Mouse (Mus musculus): ENCODE measurements at regions not wholly inside any gene's neighbourhood (a gene's known extent, or its start where the extent isn't known, plus 50 kb on each side); places are given as distances from the start of the nearest gene placed in this dataset.
"Not testable (repeated sequence)": the region's sequence is repeated elsewhere in the genome, so short reads cannot be mapped to it uniquely, and the experiment has no call there.

- DNase-seq (ENCODE audit: low spot score in 2 of 2): no peak
These were observed 348.7 kb upstream of the Cpeb2 start for GRCm38 (mm10) chr5:42884251-42884650.

DNA sequence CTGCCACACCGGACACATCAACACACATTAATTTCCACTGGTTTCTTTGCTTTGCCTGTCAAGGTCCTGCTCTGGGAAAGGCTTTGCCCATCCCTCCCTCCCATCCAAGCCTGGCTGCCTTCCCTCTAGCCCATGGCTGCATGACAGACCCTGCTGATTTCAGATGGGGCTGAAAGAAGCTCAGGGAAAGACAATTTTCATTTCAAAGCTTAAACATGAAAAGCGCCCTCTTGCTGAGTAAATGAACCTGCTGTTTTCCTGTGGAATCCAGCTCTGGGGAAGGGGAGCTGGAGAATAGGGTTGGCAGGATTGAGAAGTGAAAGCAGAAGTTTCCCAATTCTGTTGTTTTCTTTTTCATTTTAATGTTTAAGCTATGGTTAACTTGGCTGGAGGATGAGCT is 341.1 kb upstream of the Cpeb2 start:
- DNase-seq (ENCODE audit: low spot score in 2 of 2): peak in 1 of 2 experiments; percentile 32

GRCm38 (mm10) chr5:42906136-42906535 is 326.8 kb upstream of the Cpeb2 start:
- peak; percentile 16 to 66 for DNase-seq (ENCODE audit: low spot score in 2 of 2)

DNA sequence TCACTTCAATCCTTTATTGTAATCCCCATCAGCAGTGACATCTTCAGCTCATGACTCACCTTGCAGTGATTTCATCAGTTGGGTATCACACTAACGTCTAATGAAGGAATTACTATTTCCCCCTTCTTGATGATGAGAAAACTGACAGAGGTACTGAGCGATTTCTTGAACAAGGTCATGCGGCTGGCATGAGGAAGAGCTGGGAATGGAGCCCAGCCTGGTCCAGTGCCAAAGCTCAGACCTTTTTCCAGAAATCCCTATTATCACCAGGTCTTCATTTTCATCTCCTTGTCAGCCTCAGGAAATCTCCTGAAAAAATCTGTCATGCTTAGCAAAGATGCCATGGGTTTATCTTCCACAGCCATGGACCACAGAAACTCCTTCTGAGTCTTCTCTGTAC is 313.6 kb upstream of the Cpeb2 start:
- no peak for DNase-seq (ENCODE audit: low spot score in 2 of 2)

DNA sequence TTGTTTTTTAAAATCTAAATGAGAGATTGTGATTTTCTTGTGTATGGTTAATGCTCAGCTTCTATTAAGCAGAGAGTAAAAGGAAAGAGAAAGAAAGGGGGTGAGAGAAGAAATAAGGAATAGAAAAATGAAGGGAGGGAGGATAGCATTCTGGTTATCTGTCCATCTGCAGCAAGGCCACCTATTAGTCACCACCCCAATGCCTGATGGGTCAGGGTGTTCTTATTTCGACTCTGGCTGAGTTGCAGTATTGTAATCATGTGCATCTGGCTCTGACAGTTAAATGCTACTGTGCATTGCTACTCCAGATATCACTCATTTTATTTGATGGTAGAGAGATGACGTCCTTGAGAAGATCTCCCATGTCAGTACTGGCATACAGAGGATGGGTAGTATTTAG is 300.9 kb upstream of the Cpeb2 start:
- DNase-seq (ENCODE audit: low spot score in 2 of 2): no peak

GRCm38 (mm10) chr5:42959296-42959862 is 273.6 kb upstream of the Cpeb2 start:
- no peak for DNase-seq (ENCODE audit: low spot score in 2 of 2)

- DNase-seq (ENCODE audit: low spot score in 2 of 2): not testable (repeated sequence)
These were observed 266.0 kb upstream of the Cpeb2 start for GRCm38 (mm10) chr5:42966952-42967351.

DNA sequence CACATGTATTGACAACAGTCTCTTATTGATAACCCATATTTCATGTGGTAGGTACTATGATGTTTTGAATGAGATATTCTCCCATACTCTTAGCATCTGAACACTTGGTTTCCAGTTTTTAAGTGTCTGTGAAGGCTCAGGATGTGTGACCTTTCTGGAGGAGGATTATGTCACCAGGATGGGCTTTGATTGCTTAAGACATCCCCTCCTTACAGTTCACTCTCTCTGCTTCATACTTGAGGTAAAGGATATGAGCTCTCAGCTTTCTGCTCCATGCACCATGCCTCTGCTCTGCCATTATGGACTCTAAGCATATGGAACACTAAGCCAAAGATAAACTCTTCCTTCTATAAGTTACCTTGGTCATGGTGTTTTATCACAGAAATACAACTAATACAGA is 263.8 kb upstream of the Cpeb2 start:
- DNase-seq (ENCODE audit: low spot score in 2 of 2): no peak

- no peak for DNase-seq (ENCODE audit: low spot score in 2 of 2)
These were observed 263.3 kb upstream of the Cpeb2 start for GRCm38 (mm10) chr5:42969621-42970020.

DNA sequence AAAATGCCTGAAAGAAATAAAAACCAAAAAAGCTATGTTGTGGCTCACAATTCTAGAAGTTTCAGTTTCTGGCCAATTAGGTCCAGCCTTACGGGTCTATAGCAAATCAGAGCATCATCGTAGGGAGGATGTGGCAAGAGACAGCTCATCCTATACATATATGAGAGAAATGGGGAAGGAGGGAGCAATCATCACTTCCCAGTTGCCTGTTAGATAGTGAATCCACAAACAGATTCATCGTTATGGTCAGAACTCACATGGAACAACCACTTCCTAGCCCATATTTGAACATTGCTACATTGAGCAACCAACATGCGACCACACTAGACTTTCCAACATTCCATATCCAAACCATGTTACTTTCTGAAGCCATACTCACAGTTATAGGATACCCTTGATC is 255.9 kb upstream of the Cpeb2 start:
- no peak for DNase-seq (ENCODE audit: low spot score in 2 of 2)

DNA sequence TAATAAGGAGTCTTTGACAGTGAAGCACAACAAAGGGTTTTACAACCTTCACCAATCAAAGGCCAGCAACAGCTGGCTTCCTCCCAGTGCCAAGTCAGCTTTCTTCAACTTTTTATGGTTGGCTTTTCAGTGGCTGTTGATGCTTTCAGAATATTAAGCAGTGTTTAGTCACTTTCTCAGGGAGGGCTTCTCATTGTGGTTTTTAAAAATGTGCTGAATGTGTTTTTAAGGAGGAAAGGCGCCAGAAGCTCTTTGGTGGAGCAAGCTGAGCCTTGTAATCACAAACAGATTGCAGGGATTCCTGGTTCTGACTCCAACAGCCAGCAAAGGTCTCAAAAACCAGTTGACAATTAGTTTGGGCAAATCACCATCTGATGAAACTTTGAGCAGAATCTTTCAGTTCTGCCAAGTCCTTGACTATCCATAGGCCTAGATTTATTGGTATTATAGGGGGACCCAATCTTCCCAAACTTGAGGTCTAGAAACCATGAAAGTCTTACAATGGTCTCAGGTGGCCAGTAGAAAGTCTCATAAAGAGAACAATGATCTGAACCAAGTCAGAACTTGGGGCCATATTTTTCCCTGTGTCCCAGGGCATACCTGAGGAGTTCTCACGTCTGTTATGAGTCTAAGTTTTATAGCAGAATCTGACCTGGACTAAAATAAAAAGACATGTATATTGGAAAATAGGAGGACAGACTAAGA is 251.9 kb upstream of the Cpeb2 start:
- peak in 1 of 2 experiments; percentile 4 for DNase-seq (ENCODE audit: low spot score in 2 of 2)

DNA sequence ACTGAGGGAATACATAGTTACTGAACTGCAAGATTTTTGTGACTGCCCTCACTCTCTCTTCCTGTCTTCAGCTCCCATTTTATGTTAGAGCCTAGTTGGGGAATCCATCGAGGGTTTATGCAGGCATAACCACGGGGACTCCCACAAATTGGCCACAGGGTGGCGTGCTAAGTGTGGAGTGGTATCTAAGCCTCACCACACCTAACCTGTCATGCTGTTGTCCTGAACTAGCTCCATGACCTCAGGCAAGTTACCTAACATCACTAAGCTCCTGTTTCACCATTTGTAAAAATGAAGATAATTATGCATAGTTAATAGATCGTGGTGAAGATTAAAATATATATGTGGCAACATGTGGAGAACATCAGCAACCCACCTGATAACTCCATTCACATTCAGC is 246.8 kb upstream of the Cpeb2 start:
- no peak for DNase-seq (ENCODE audit: low spot score in 2 of 2)

- DNase-seq (ENCODE audit: low spot score in 2 of 2): no peak
These were observed 245.1 kb upstream of the Cpeb2 start for GRCm38 (mm10) chr5:42987710-42988466.

DNA sequence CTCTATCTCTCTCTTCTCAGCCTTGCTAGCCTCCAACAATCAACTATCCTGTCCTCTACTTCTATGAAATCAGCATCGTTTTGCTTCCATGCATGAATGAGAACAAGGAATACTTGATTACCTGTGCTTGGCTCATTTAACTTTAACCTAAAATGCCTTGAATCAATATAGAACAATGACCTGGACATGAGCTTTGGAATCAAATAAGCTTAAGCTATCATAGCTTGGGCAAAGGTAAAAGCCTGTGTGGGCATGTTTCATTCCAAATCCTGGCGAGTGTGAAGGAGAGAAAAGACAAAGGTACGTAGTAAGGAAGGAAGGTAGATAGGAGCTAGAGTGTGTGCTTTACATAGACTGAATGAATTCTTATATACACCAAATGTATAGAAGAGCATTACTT is 243.7 kb upstream of the Cpeb2 start:
- no peak for DNase-seq (ENCODE audit: low spot score in 2 of 2)

DNA sequence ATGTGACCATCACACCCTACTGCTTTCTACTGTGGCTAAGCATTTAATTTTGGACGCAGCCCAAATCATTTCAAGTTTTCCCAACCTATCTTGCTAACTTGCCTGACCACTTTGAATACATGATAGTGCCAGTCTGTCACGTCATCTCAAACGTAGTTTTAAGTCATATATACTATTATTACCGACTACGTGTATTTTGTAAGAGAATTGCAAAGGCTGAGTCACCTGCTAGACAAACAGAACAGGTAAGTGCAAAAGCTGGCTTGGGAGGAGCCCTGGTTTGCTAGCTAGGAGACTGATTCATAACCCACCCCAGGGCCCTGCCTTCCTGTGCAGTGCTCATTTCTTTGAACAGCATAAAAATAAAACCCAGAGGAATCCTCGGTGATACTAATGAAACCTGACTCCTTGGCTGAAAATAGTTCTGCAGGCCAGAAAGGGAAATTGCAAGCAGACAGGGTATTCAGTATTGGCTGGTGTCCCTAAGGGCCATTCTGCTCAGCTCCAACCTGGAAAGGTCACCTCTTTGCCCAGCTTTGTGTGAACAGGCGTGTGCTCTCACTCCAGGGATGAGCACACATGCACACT is 208.9 kb upstream of the Cpeb2 start:
- no peak for DNase-seq (ENCODE audit: low spot score in 2 of 2)

GRCm38 (mm10) chr5:43031285-43031684 is 201.7 kb upstream of the Cpeb2 start:
- no peak for DNase-seq (ENCODE audit: low spot score in 2 of 2)

DNA sequence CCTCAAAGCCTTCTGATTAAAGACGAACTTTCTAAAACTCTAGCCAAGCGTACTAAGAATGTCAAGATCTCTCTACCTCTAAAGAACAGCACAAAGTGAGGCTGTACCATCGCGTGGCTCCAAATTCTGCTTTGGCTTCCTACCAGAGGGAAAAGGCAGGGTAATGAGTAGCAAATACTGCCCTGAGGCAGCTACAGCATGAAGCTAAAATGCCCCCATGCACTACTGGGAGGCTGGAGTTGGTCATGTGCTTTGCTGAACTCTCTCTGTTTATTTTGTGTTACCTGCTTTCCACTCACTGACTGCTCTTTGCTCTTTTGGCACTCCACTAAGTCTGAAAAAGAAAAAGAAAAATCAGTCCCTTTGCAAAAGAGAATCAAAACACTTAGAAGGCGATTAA is 201.1 kb upstream of the Cpeb2 start:
- DNase-seq (ENCODE audit: low spot score in 2 of 2): no peak

- DNase-seq (ENCODE audit: low spot score in 2 of 2): no peak
These were observed 198.5 kb upstream of the Cpeb2 start for GRCm38 (mm10) chr5:43034421-43034820.

DNA sequence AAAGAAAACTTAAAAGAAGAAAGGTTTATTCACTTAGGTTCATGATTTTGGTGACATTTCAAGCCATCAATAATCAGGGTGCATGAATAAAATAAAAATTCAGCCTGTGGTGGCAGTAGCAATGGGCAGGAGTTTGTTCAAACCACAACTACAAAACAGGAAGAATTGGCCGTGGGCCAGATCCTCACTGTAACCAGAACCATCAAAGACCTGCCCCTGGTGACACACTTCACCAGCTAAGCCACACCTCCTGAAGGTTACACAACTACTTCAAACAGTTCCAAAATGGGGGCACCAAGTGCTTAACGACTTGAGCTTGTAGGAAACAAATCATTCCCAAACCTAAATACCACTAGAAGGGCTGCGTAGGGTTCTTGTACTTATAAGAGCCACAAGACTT is 195.4 kb upstream of the Cpeb2 start:
- DNase-seq (ENCODE audit: low spot score in 2 of 2): no peak

- DNase-seq (ENCODE audit: low spot score in 2 of 2): no peak
These were observed 193.4 kb upstream of the Cpeb2 start for GRCm38 (mm10) chr5:43039525-43039924.

GRCm38 (mm10) chr5:43042585-43042984 is 190.4 kb upstream of the Cpeb2 start:
- DNase-seq (ENCODE audit: low spot score in 2 of 2): no peak

DNA sequence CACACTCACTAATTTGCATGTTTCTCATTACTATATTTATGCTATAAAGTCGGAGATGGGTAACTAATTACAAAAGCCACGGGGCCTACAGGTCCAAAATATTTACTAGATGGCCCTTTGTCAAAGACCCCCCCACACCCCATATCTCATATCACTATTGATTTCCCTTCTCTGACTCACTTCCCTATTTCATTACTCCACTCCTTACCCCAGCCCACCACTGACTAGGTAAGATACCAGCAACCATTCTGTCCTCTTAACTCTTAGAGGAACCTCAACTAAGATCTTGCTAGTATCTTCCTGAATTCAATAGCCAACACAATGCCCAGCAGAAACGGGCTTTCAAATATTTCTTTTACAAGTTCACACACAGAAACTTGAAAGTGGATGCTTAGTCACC is 187.1 kb upstream of the Cpeb2 start:
- DNase-seq (ENCODE audit: low spot score in 2 of 2): no peak

All from layer of hippocampus, postnatal 14 days (tissue).